Mouse (Mus musculus) embryo, embryonic 9.5 days (tissue): ENCODE measurements around the gene Lars2.

Experiments
- DNase-seq: peaks from one replicate; pipeline ENCODE4 v3.0.0-alpha.2; 2017; ENCODE audit errors: extremely low spot score

Lars2 gene

GRCm38 (mm10) chr9:123478031-123478585 lies 111.4 kb downstream of the Lars2 start:
- no peak for DNase-seq

- peak; percentile 78 for DNase-seq
These were observed 112.0 kb downstream of the Lars2 start, which contains the start of gene Limd1 for GRCm38 (mm10) chr9:123478586-123479195. Gene Limd1, plus strand, starts transcription at chr9:123478706.

GRCm38 (mm10) chr9:123479196-123479669 lies 112.5 kb downstream of the Lars2 start:
- no peak for DNase-seq

- DNase-seq = no peak
These were observed 113.1 kb downstream of the Lars2 start for GRCm38 (mm10) chr9:123479876-123480252.

GRCm38 (mm10) chr9:123480253-123480921 lies 113.7 kb downstream of the Lars2 start:
- no peak for DNase-seq

GRCm38 (mm10) chr9:123481136-123481535 lies 114.4 kb downstream of the Lars2 start:
- no peak for DNase-seq

GRCm38 (mm10) chr9:123483598-123483997 lies 116.9 kb downstream of the Lars2 start:
- DNase-seq = no peak

GRCm38 (mm10) chr9:123484830-123485229 lies 118.1 kb downstream of the Lars2 start:
- DNase-seq = no peak

GRCm38 (mm10) chr9:123485561-123485960 lies 118.8 kb downstream of the Lars2 start:
- DNase-seq = no peak

- DNase-seq = no peak
These were observed 119.9 kb downstream of the Lars2 start for GRCm38 (mm10) chr9:123486635-123487034.

- DNase-seq = no peak
These were observed 122.3 kb downstream of the Lars2 start for GRCm38 (mm10) chr9:123489073-123489472.

GRCm38 (mm10) chr9:123489727-123490343 lies 123.1 kb downstream of the Lars2 start:
- no peak for DNase-seq

GRCm38 (mm10) chr9:123490930-123491329 lies 124.2 kb downstream of the Lars2 start:
- DNase-seq = no peak

- DNase-seq = no peak
These were observed 125.3 kb downstream of the Lars2 start for GRCm38 (mm10) chr9:123491917-123492585.

- DNase-seq = peak; percentile 37
These were observed 129.9 kb downstream of the Lars2 start for GRCm38 (mm10) chr9:123496665-123497064.

GRCm38 (mm10) chr9:123497906-123498305 lies 131.2 kb downstream of the Lars2 start:
- no peak for DNase-seq

- DNase-seq = no peak
These were observed 133.8 kb downstream of the Lars2 start for GRCm38 (mm10) chr9:123500480-123500879.

- no peak for DNase-seq
These were observed 136.6 kb downstream of the Lars2 start for GRCm38 (mm10) chr9:123503171-123503834.

GRCm38 (mm10) chr9:123504325-123504724 lies 137.6 kb downstream of the Lars2 start:
- peak; percentile 54 for DNase-seq

GRCm38 (mm10) chr9:123505598-123505997 lies 138.9 kb downstream of the Lars2 start:
- DNase-seq = no peak
